Mouse (Mus musculus): ENCODE results near the gene Vstm5. TPM values are rescaled to one million over a fixed set of nuclear protein-coding genes. Genes with fewer than 3 reads are reported as not detected.

The Vstm5 gene
- polyA plus RNA-seq, 1 experiment: 1.7 TPM

GRCm38 (mm10) chr9:15276855-15277254, 38.0 kb downstream of the Vstm5 start:
- Histone ChIP-seq H3K9me3 (replicated peaks; ENCODE audit: control insufficient read depth, insufficient read depth, low read length, poor library complexity, severe bottlenecking) (no peaks in the 10 kb centered on the region), H3K36me3 (ENCODE audit: control insufficient read depth, insufficient read depth, low read length, poor library complexity, severe bottlenecking) (peaks cover 39% of the 10 kb centered on the region), H3K4me3 (ENCODE audit: low read depth, low read length) (no peak overlapping the region), H3K4me1 (ENCODE audit: control insufficient read depth, insufficient read depth, low read length) (no peaks in the 10 kb centered on the region), H3K27ac (ENCODE audit: insufficient read depth, low read length) (no peak overlapping the region), H3K27me3 (ENCODE audit: control insufficient read depth, insufficient read depth, low read length, poor library complexity, severe bottlenecking) (no peaks in the 10 kb centered on the region), H3K9ac (ENCODE audit: low read depth, poor library complexity, severe bottlenecking) (no peak overlapping the region)
- TF ChIP-seq CTCF (IDR thresholded peaks at IDR 0.05; ENCODE audit: low read depth, low read length): no peak
- TF ChIP-seq POLR2A (IDR thresholded peaks at IDR 0.05; ENCODE audit: insufficient read depth, low read length): no peak

DNA sequence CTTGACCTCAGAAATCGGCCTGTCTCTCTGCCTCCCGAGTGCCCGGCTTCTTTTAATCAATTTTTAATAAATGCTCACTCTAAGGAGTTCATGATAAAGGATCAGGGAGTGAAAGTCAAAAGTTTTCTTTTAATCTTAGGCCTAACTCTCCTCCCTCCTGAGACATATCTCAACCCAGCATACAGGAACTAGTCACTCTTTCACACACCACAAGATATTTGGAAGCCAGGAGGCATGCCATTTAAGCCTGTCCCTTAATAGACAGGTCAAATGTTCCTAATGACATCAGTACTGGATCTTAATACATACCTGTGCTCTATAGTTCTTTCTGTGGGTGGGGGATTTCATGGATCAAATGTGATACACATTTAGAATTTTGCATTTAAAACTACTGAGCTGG, 39.5 kb downstream of the Vstm5 start:
- Histone ChIP-seq H3K9me3 (replicated peaks; ENCODE audit: control insufficient read depth, insufficient read depth, low read length, poor library complexity, severe bottlenecking) (no peaks in the 10 kb centered on the region), H3K4me3 (ENCODE audit: low read depth, low read length) (no peak overlapping the region), H3K36me3 (ENCODE audit: control insufficient read depth, insufficient read depth, low read length, poor library complexity, severe bottlenecking) (peaks cover 32% of the 10 kb centered on the region), H3K27me3 (ENCODE audit: control insufficient read depth, insufficient read depth, low read length, poor library complexity, severe bottlenecking) (no peaks in the 10 kb centered on the region), H3K4me1 (ENCODE audit: control insufficient read depth, insufficient read depth, low read length) (no peaks in the 10 kb centered on the region), H3K27ac (ENCODE audit: insufficient read depth, low read length) (no peak overlapping the region), H3K9ac (ENCODE audit: low read depth, poor library complexity, severe bottlenecking) (no peak overlapping the region)
- TF ChIP-seq CTCF (IDR thresholded peaks at IDR 0.05; ENCODE audit: low read depth, low read length) (no peak), EP300 (IDR thresholded peaks at IDR 0.05; ENCODE audit: insufficient read depth, low read depth, low read length) (no peak), POLR2A (IDR thresholded peaks at IDR 0.05; ENCODE audit: insufficient read depth, low read length) (no peak)

DNA sequence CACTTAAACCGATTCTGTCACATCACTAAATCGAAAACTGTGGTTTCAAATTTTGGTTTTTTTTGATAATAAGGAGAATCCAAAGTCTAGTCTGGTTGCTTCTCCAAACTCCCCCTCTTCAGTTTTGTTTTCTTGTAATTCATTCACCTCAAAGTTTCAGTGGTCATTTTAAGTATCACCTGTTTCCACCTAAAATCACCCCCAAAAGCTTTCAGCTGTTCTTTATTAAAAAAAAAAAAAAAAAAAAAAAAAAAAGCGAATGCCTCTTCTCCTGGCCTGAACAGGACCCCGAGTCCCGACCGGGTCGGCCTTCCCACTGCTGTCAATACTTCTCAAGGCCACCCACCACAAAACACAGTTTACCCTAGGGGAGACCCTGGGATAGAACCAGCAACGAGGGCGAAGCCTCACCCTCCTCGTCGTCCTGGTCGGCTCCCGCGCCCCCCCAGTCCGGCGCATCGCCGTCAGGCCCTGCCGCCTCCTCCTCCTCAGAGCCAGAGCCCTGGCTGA, 40.3 kb downstream of the Vstm5 start:
- Histone ChIP-seq H3K27ac (ENCODE audit: insufficient read depth, low read length) (no peak overlapping the region), H3K4me1 (ENCODE audit: control insufficient read depth, insufficient read depth, low read length) (no peaks in the 10 kb centered on the region), H3K9ac (ENCODE audit: low read depth, poor library complexity, severe bottlenecking) (peak overlapping the region; percentile 34), H3K27me3 (ENCODE audit: control insufficient read depth, insufficient read depth, low read length, poor library complexity, severe bottlenecking) (no peaks in the 10 kb centered on the region), H3K9me3 (replicated peaks; ENCODE audit: control insufficient read depth, insufficient read depth, low read length, poor library complexity, severe bottlenecking) (no peaks in the 10 kb centered on the region), H3K36me3 (ENCODE audit: control insufficient read depth, insufficient read depth, low read length, poor library complexity, severe bottlenecking) (peaks cover 23% of the 10 kb centered on the region), H3K4me3 (ENCODE audit: low read depth, low read length) (peak overlapping the region; percentile 78)
- TF ChIP-seq POLR2A (IDR thresholded peaks at IDR 0.05; ENCODE audit: insufficient read depth, low read length) (no peak), CTCF (IDR thresholded peaks at IDR 0.05; ENCODE audit: low read depth, low read length) (no peak), EP300 (IDR thresholded peaks at IDR 0.05; ENCODE audit: insufficient read depth, low read depth, low read length) (no peak)

- Histone ChIP-seq H3K9ac (ENCODE audit: low read depth, poor library complexity, severe bottlenecking) (peak within 1 kb of the TSS; percentile 50), H3K27ac (ENCODE audit: insufficient read depth, low read length) (no peak within 1 kb of the TSS)
- TF ChIP-seq CTCF (IDR thresholded peaks at IDR 0.05; ENCODE audit: low read depth, low read length): no peak
- peak; percentile 76 for TF ChIP-seq POLR2A (IDR thresholded peaks at IDR 0.05; ENCODE audit: insufficient read depth, low read length)
- peak; percentile 49; the same call in 1 of the 2 replicates for TF ChIP-seq EP300 (IDR thresholded peaks at IDR 0.05; ENCODE audit: insufficient read depth, low read depth, low read length)
These were observed 41.0 kb downstream of the Vstm5 start, which contains the start of gene Med17 for GRCm38 (mm10) chr9:15279649-15280490. TSS of gene Med17 (minus strand) at chr9:15279931.

DNA sequence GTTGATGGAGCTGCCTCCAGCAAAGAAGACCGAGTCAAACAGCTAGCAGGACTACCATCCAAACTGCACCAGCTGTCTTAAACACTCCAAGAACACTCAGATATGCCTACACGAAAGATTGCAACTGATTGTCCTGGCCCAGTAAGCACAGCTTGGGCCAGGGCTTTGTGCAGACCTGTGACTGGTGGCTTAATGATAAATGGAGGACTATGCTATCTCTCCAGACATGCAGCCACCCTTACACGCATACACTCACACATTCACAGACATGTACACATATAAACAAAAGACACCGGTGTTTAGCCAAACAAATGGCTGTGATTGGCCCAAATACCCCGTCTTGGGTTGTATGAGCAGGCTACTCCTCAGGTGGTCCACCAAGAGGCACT, 41.6 kb downstream of the Vstm5 start:
- no peaks in the 10 kb centered on the region for H3K27me3 ChIP-seq (ENCODE audit: control insufficient read depth, insufficient read depth, low read length, poor library complexity, severe bottlenecking)

More at GRCm38 (mm10) chr9:15279649-15280490, 41.0 kb downstream of the Vstm5 start, which contains the start of gene Med17:
- H3K4me1 ChIP-seq (ENCODE audit: control insufficient read depth, insufficient read depth, low read length): no peaks in the 10 kb centered on the region
- H3K27me3 ChIP-seq (ENCODE audit: control insufficient read depth, insufficient read depth, low read length, poor library complexity, severe bottlenecking): no peaks in the 10 kb centered on the region
- H3K9me3 ChIP-seq (replicated peaks; ENCODE audit: control insufficient read depth, insufficient read depth, low read length, poor library complexity, severe bottlenecking): no peaks in the 10 kb centered on the region
- H3K36me3 ChIP-seq (ENCODE audit: control insufficient read depth, insufficient read depth, low read length, poor library complexity, severe bottlenecking): peaks cover 17% of the 10 kb centered on the region
- H3K4me3 ChIP-seq (ENCODE audit: low read depth, low read length): peak within 1 kb of the TSS; percentile 78

GRCm38 (mm10) chr9:15285443-15285842, 46.6 kb downstream of the Vstm5 start:
- H3K36me3 ChIP-seq (ENCODE audit: control insufficient read depth, insufficient read depth, low read length, poor library complexity, severe bottlenecking): no peaks in the 10 kb centered on the region
- no peaks in the 10 kb centered on the region for H3K4me1 ChIP-seq (ENCODE audit: control insufficient read depth, insufficient read depth, low read length)
- no peak overlapping the region for H3K4me3 ChIP-seq (ENCODE audit: low read depth, low read length)
- H3K27me3 ChIP-seq (ENCODE audit: control insufficient read depth, insufficient read depth, low read length, poor library complexity, severe bottlenecking): no peaks in the 10 kb centered on the region
- no peak overlapping the region for H3K9ac ChIP-seq (ENCODE audit: low read depth, poor library complexity, severe bottlenecking)
- no peaks in the 10 kb centered on the region for H3K9me3 ChIP-seq (replicated peaks; ENCODE audit: control insufficient read depth, insufficient read depth, low read length, poor library complexity, severe bottlenecking)
- no peak overlapping the region for H3K27ac ChIP-seq (ENCODE audit: insufficient read depth, low read length)
- TF ChIP-seq CTCF (IDR thresholded peaks at IDR 0.05; ENCODE audit: low read depth, low read length) (peak; percentile 74), POLR2A (IDR thresholded peaks at IDR 0.05; ENCODE audit: insufficient read depth, low read length) (no peak), EP300 (IDR thresholded peaks at IDR 0.05; ENCODE audit: insufficient read depth, low read depth, low read length) (0 out of 2 replicates have a peak, but pooled peaks have one; percentile 25)

More for the DNA sequence above, 41.6 kb downstream of the Vstm5 start:
- Histone ChIP-seq H3K36me3 (ENCODE audit: control insufficient read depth, insufficient read depth, low read length, poor library complexity, severe bottlenecking) (peaks cover 11% of the 10 kb centered on the region), H3K9me3 (replicated peaks; ENCODE audit: control insufficient read depth, insufficient read depth, low read length, poor library complexity, severe bottlenecking) (no peaks in the 10 kb centered on the region), H3K27ac (ENCODE audit: insufficient read depth, low read length) (no peak overlapping the region), H3K9ac (ENCODE audit: low read depth, poor library complexity, severe bottlenecking) (peak overlapping the region; percentile 50), H3K4me1 (ENCODE audit: control insufficient read depth, insufficient read depth, low read length) (no peaks in the 10 kb centered on the region), H3K4me3 (ENCODE audit: low read depth, low read length) (peak overlapping the region; percentile 78)
- no peak for TF ChIP-seq EP300 (IDR thresholded peaks at IDR 0.05; ENCODE audit: insufficient read depth, low read depth, low read length)
- TF ChIP-seq POLR2A (IDR thresholded peaks at IDR 0.05; ENCODE audit: insufficient read depth, low read length): no peak
